Mouse (Mus musculus) frontal cortex, postnatal 14 days (tissue): ENCODE measurements around the gene Tfe3.
"Not testable (repeated sequence)": the region's sequence is repeated elsewhere in the genome, so short reads cannot be mapped to it uniquely, and the experiment has no call there.

Experiments used
- DNase-seq, 2 experiments: peaks; one replicate each; pipeline ENCODE4 v3.0.0; 2022; ENCODE audit warnings: low spot score in 2 of 2

Gene Tfe3

GRCm38 (mm10) chrX:7762137-7762920, at the start of gene Tfe3:
Gene Tfe3 (plus strand): TSS chrX:7762560.
- DNase-seq, result peak; percentile 85 to 89

DNA sequence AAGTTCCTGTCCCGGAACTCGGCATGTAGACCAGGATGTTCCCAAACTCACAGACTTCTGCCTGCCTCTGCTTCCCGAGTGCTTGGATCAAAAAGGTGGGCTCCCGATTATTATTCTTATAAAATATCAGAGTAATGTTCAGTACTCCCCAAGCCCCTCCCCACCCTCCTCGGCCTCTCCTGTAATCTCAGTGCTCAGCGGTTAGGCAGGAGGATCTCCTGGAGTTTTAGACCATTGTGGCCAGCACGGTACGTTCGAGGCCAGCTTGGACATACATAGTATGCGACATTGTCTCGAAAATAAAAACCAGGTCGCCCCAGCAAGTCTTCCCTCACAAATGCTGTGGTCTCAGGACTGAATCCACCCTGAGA, 48.6 kb upstream of the Tfe3 start:
- DNase-seq, result not testable (repeated sequence)

DNA sequence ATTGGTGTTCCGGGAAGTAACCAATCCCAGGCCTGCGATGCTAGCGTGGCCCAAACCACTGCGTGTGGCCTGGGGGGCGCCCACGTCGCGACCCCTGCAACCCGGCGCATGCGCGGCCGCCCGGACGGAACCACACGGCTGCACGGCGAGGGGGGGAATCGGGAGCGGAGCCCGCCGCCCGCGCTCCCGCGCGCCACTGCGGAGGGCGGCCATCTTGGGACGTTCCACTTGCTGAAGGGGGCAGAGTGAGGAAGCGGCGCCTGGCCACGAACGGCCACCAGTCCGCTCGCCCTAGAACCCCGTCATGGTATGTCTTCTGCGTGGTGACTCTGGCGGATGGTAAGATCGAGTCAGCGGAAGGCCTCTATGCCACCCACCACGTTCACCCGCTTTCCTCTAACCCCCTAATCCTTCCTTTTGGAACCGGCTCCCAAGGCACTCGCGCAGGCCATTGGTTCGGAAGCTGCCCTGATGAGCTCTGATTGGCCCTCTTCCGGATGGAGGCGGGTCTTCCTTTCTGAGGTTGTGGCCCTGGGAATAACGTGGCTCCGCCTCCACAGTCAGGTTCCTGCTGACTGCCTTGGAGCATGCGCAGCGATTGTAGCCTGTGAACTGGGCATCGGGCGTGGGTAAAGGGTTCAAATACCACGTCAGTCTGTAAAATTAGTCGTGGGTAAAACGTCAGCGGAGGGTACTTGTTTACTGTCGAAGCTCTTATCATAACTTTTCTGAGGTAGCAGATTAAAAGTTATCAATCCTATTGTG, 48.0 kb upstream of the Tfe3 start, which contains the start of gene Wdr45:
Wdr45 (plus strand) TSS at position 199 of the 765 bp plus-strand sequence.
- DNase-seq, result peak; percentile 88 to 93

DNA sequence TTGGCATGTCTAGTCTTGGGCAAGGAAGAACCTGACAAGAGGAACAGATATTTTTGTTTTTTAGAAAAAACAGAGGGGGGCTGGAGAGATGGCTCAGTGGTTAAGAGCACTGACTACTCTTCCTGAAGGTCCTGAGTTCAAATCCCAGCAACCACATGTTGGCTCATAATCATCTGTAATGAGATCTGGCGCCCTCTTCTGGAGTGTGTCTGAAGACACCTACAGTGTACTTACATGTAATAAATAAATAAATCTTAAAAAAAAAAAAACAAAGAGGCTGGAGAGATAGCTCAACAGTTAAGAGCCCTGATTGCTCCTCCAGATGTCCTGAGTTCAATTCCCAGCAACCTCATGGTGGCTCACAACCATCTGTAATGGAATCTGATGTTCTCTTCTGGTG, 46.3 kb upstream of the Tfe3 start:
- not testable (repeated sequence) for DNase-seq

GRCm38 (mm10) chrX:7721514-7722281, 40.7 kb upstream of the Tfe3 start, which contains the start of gene Gm45208:
Gene Gm45208 (plus strand): TSS chrX:7722245.
- DNase-seq, result peak; percentile 31 to 46

- DNase-seq, result no peak
Observed at GRCm38 (mm10) chrX:7722282-7722611, 40.1 kb upstream of the Tfe3 start.

DNA sequence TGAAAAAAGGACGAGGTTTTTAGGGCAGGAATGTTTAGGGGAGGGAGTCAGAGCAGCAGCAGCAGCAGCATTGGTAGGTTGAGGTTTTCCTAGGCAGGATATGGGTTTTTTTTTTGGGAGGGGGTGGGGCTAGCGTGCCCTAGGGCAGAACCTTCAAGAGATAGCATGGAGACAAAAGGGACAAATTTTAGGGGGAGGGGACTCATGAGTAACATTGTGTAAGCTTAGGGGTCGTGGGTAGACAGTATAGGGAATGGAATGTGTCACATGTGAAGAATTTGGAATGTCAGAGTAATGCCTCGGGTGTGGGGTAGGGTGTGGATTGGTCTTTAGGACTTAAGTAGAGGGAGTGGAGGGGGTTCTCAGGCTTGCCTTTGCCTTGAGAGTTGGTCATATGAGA, 39.7 kb upstream of the Tfe3 start:
- no peak for DNase-seq

DNA sequence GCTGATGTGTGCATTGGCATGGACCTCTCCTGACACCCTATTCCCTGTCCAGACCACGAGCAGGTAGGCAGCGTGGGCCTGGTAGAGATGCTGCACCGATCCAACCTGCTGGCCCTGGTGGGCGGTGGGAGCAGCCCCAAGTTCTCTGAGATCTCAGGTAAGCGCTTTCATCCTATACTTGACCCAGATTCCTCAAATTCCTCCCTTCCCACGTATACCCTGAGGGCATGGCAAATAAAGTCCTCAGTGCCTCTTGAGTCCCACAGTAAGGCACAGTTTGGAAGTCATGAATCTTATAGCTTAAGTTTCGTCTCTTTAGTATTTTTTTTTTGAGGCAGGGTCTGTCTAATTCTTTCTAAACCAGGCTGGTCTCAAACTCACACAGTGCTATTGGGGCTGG, 38.2 kb upstream of the Tfe3 start:
- DNase-seq, result no peak

- DNase-seq, result no peak
Observed at GRCm38 (mm10) chrX:7725841-7726240, 36.5 kb upstream of the Tfe3 start.

GRCm38 (mm10) chrX:7727176-7727575, 35.2 kb upstream of the Tfe3 start:
- no peak for DNase-seq

DNA sequence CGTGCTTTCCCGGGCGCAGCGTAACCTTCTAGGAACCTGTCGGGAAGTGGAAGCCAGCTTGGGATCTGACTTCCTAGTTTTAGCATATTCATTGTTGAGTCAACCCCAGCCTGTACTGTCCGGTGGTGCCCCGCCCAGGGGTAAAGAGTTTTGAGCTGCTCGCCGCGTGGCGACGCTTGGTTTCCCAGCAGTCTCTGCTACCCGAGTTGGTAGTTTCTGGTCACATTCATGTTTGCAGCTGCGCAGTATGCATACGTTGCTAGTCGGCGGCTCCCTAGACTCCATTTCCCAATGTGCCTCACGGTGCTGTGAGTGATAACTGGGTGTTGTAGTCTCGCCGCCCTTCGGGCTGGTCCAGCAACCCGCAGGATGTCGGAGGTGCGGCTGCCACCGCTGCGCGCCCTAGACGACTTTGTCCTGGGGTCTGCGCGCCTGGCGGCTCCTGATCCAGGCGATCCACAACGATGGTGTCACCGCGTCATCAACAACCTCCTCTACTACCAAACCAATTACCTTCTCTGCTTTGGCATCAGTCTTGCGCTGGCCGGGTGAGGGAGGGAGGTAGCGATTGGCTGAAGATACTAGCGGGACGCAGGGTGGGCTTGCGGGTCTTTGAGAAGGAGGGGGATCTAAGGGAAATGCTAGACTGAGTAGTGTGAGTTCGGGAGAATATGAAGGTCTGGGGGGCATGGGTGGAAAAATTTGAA, 34.0 kb upstream of the Tfe3 start, which contains the start of gene Praf2:
Praf2 (plus strand) TSS at position 225 of the 707 bp plus-strand sequence.
- DNase-seq, result peak; percentile 76

DNA sequence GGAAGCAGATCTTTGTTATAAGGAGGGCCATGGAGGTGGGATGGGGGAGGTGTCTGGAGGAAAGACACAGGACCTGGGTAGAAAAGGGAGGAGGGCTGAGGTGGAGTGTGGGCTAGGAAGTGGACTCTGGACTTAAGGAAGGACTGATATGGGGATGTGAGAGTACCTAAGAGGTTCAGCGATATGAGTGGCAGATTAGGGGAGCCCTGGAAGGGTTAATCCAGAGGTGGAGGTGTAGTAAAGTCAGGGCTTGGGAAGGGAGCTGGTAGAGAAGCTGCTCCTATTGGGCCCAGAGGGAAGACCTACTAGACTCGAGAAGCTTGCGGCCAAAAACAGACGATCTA, 33.5 kb upstream of the Tfe3 start:
- no peak for DNase-seq

GRCm38 (mm10) chrX:7733571-7734156, 28.7 kb upstream of the Tfe3 start:
- DNase-seq, result peak in 1 of 2 experiments; percentile 45

GRCm38 (mm10) chrX:7739336-7740081, 22.9 kb upstream of the Tfe3 start:
- no peak for DNase-seq

- DNase-seq, result no peak
Observed at GRCm38 (mm10) chrX:7740082-7740819, 22.1 kb upstream of the Tfe3 start.

DNA sequence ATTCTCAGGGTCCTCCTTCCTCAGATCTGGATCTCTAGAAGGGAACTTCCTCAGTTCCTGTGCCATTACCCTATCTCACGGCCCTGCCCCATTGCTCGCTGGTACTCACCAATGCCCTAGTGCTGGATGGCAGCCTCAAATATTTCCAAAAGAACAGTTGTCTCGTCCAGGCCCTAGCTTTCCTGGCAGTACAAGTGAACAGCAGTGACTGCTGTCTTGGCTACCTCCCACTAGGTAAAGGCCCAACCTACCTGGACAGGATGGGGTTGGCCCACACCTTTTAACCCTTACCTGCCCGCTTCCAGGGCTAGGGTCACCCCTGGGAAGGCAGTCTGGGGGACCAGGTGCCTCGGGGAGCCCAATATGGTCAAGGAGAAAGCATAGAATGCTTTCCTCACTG, 21.3 kb upstream of the Tfe3 start:
- DNase-seq, result no peak

- DNase-seq, result no peak
Observed at GRCm38 (mm10) chrX:7743470-7743869, 18.9 kb upstream of the Tfe3 start.

DNA sequence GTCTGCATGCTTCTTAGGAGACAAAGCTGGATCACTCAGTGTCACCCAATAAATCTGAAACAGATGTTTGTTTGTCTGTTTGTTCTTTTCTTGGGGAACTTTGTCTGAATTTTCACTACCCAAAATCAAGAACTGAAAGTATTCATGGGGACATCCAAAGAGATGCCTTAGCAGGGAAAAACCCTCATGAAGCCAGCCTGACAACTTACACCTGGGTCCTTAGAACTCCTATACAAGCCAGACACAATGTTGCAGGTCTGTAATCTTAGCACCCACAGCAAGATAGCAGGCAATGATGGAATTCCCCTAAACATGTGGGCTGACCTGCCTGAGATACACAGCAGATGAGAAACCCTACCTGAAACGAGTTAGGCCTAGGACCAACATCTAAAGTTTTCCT, 17.4 kb upstream of the Tfe3 start:
- no peak for DNase-seq

- DNase-seq, result no peak
Observed at GRCm38 (mm10) chrX:7745429-7745828, 16.9 kb upstream of the Tfe3 start.
